Mouse (Mus musculus) CH12.LX (cell line): ENCODE results near the gene Mmel1.

ENCODE experiments used
- CTCF ChIP-seq, 2 experiments: IDR thresholded peaks in 1 of 2; conservative IDR thresholded peaks in 1 of 2; 2 replicates each; pipeline ENCODE4 v1.5.1; 2011 to 2012; ENCODE audit warnings: low read depth in 2 of 2, low read length in 2 of 2, improper control_type of control experiment in 1 of 2, inconsistent platforms in 1 of 2, mild to moderate bottlenecking in 1 of 2, moderate library complexity in 1 of 2
- E2F4 ChIP-seq: IDR thresholded peaks from 2 replicates; pipeline ENCODE4 v1.6.1; 2011; ENCODE audit warnings: low read depth, low read length, improper control_type of control experiment; ENCODE audit not compliant: insufficient replicate concordance
- EP300 ChIP-seq: IDR thresholded peaks from 2 replicates; pipeline ENCODE4 v1.6.1; 2011; ENCODE audit warnings: low read length, improper control_type of control experiment
- MAFK ChIP-seq: IDR thresholded peaks from 2 replicates; pipeline ENCODE4 v1.6.1; 2011; ENCODE audit warnings: low read length, improper control_type of control experiment; ENCODE audit not compliant: insufficient replicate concordance
- MAZ ChIP-seq: IDR thresholded peaks from 2 replicates; pipeline ENCODE4 v1.6.1; 2012; ENCODE audit warnings: low read depth, mild to moderate bottlenecking, inconsistent platforms, low read length, improper control_type of control experiment, moderate library complexity
- MXI1 ChIP-seq: IDR thresholded peaks from 2 replicates; pipeline ENCODE4 v1.6.1; 2011; ENCODE audit warnings: mild to moderate bottlenecking, low read depth, low read length, improper control_type of control experiment
- POLR2A ChIP-seq: IDR thresholded peaks from 2 replicates; pipeline ENCODE4 v1.6.1; 2011; ENCODE audit warnings: low read depth, mild to moderate bottlenecking, improper control_type of control experiment, low read length
- RCOR1 ChIP-seq: conservative IDR thresholded peaks from 2 replicates; pipeline ENCODE4 v1.6.1; 2012; ENCODE audit warnings: low read depth, mild to moderate bottlenecking, inconsistent platforms, low read length, improper control_type of control experiment
- SIN3A ChIP-seq: IDR thresholded peaks from 2 replicates; pipeline ENCODE4 v1.6.1; 2012; ENCODE audit warnings: low read length, improper control_type of control experiment, inconsistent platforms
- UBTF ChIP-seq: IDR thresholded peaks from 2 replicates; pipeline ENCODE4 v1.6.1; 2012; ENCODE audit warnings: low read depth, mild to moderate bottlenecking, inconsistent platforms, low read length, improper control_type of control experiment, moderate library complexity

DNA sequence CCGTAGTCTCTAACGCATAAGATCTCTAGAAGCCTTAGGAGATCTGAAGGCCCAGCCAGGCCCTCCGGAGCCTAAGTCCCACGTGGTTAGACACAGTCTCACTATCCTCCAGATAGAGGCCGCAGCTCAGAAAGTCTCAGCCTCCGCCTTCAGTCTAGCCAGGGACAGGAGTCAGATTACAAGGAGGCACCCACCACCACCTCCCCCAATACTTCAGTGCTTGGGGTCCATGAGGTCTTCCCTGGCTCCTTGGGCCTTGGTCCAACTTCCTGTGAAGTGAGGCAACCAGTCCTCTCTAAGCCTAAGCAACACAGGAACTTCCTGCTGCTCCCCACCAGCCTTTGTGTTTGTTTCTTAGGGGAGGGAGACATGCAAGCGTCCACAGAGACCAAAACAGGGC is 43.2 kb upstream of the Mmel1 start:
- no peak for TF ChIP-seq CTCF (conservative IDR thresholded peaks at IDR 0.05 in 1 of 2, IDR thresholded peaks at IDR 0.05 in 1 of 2; ENCODE audit: low read depth in 2 of 2, low read length in 2 of 2)
- TF ChIP-seq SIN3A: no peak
- no peak for TF ChIP-seq MXI1
- TF ChIP-seq POLR2A: no peak
- TF ChIP-seq RCOR1: no peak
- no peak for TF ChIP-seq MAFK
- TF ChIP-seq E2F4: no peak
- no peak for TF ChIP-seq EP300
- no peak for TF ChIP-seq MAZ
- no peak for TF ChIP-seq UBTF
